Mouse (Mus musculus): ENCODE results near the gene Znfx1.

Gene Znfx1

DNA sequence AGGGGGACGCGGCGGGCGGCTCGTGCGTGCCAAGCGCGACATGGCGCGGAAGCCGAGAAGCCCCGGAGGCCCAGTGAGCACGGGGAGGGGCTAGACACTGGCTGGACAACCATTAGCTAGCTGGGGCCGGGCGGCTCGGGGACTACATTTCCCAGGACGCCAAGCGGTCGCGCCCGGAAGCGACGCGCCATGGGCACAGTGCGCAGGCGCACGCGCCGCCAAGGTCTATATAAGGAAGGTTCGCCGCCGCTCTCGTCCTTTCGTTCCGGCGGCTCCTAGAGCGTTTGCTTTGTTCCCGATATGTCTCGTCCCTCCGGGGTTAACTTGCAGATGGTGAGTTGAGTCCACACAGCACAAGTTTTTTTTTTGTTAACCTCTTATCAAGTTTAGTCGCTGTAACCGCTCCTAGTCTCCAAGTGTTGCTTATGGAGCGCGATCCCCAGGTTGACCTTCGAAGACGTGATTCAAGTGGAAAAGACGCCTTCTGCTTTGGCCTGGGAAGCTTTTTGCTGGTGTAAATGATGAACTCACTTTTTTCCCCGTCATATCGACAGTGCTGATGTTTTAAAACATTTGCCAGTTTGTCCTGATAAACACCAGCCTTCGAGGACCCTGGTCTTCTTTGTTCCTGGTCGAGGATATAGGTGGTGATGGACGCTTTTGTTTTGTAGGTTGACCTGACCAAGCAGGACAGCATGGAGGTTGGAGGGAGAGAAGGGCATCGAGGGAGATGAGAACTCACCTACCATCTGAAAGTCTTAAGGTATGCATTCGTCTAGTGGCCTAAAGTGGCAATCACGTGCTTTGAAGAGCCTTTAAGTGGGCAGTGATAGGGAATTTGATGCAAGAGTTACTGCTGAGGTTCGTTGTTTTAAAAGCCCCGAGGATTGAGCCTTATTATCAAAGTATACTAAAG, at the start of gene Znfx1:
Gene Znfx1 (minus strand): TSS at position 51 of the 916 bp plus-strand sequence.
- DNase-seq (ENCODE audit: low spot score), result peak; percentile 92

DNA sequence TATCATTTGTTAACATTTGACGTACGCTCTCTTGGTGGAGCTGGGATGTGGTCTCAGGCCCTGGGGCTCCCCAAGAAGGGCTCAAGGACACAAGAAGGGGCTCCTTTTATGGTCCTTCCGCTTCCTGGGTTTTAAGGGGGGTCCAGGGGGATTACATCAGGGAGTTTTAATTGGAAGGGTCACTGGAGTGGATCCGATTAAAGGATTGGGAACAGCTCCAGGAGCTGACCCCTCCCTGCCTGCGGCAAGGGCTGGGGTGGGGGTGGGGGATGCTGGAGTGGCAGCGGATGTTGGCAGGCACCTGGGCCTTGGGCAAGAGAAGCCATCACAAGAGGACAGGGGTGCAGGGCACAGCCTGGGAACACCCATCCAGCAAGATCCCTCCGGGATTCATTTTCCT, 49.4 kb upstream of the Znfx1 start:
- DNase-seq (ENCODE audit: low spot score), result no peak

DNA sequence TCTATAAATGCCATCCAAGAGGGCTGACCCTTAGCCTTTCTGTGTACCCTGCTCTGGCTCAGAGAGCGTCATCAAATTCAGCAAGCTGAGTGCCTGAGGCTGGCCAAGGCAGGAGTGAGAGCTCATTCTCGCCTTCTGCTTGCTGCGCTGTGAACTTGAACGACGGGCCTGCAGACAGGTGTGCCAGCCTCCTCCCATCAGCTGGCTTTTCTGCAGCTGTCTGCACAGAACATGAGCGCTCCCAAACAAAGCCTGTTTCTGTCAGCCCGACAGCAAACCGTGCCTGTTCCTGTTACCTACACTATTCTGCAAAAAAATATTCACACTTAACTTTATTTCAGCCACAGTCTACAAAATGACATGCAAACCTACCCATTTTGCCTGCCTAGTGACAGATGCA, 46.7 kb upstream of the Znfx1 start:
- DNase-seq (ENCODE audit: low spot score), result no peak

DNA sequence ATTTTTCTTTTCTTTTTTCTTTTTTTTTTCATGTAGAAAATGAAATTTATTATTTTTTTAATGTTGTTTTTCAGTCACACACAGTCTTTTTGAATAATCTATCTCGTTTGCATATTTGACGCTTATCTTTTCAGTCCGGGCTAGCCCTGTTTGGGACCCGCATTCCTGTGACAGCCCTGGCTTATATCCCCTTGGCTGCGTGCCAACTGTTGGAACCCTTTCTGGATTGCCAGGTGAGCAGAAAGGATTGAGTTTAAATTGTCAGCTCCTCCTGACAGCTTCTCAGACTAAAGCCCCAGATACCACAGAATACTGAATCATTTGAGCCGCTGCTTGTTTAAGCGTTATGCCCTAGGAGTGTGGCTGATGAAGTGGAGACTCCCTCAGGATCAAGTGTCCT, 40.7 kb upstream of the Znfx1 start:
- DNase-seq (ENCODE audit: low spot score), result no peak

- DNase-seq (ENCODE audit: low spot score), result no peak
Observed at GRCm38 (mm10) chr2:167101743-167102441, 39.1 kb upstream of the Znfx1 start.

DNA sequence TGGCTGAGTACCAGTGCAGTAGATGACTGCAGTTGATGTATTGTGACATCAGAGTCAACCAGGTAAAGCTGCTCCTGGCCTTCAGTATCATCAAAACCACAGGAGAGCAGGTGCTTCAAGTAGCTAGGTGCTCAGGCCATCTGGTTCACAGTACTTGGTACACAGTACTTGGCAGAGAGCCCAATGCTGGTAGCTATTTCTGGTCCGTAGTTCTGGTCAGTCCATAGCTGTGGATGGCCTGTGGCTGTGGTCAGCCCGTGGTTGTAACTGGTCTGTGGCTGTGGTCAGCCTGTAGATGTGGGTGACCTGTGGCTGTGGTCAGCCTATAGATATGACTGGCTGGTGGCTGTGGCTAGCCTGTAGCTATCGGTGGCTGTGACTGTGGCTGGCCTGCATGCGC, 31.9 kb upstream of the Znfx1 start:
- no peak for DNase-seq (ENCODE audit: low spot score)

- DNase-seq (ENCODE audit: low spot score), result no peak
Observed at GRCm38 (mm10) chr2:167093171-167093900, 30.5 kb upstream of the Znfx1 start.

DNA sequence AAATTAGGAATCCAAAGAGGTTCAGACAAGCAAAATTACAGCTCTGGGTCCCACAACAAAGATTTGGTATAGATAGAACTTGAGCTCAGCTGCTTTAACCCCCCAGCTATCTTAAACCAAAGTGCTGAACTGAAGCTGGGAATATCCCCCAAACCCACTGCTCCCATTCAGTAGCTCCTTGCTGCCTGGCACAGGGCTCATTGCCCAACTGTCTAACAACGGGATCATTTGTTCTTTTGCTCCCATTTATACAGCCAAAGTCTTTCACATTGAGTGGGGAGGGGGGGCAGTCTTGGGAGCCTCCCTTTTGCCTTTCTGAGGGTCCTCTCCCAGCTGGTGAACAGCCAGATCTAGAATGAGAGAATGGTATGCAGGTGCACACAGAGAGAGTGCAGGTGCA, 27.5 kb upstream of the Znfx1 start:
- no peak for DNase-seq (ENCODE audit: low spot score)

- DNase-seq (ENCODE audit: low spot score), result no peak
Observed at GRCm38 (mm10) chr2:167086836-167087235, 24.0 kb upstream of the Znfx1 start.

GRCm38 (mm10) chr2:167086092-167086491, 23.3 kb upstream of the Znfx1 start:
- DNase-seq (ENCODE audit: low spot score), result no peak

- no peak for DNase-seq (ENCODE audit: low spot score)
Observed at GRCm38 (mm10) chr2:167081639-167082038, 18.8 kb upstream of the Znfx1 start.

GRCm38 (mm10) chr2:167081135-167081534, 18.3 kb upstream of the Znfx1 start:
- DNase-seq (ENCODE audit: low spot score), result no peak

DNA sequence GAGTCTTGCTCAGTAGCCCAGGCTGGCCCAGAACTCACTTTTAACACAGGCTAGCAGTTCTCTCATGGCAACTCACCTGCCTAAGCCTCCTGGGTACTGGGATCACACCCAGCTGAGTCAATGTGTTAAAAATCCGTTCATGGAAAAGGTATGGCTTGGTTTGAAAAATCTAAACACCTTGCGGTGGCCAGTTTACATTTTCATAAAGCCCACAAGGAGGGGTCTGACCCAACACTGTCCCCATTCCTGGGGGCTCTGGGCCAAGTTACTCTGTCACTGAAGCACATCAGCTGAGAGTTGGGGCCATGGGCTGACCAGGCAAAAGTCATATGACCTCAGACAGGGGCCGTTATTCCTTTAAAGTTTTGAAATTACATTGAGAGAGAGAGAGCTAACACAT, 17.6 kb upstream of the Znfx1 start:
- DNase-seq (ENCODE audit: low spot score), result no peak

GRCm38 (mm10) chr2:167079535-167080257, 16.9 kb upstream of the Znfx1 start:
- no peak for DNase-seq (ENCODE audit: low spot score)

DNA sequence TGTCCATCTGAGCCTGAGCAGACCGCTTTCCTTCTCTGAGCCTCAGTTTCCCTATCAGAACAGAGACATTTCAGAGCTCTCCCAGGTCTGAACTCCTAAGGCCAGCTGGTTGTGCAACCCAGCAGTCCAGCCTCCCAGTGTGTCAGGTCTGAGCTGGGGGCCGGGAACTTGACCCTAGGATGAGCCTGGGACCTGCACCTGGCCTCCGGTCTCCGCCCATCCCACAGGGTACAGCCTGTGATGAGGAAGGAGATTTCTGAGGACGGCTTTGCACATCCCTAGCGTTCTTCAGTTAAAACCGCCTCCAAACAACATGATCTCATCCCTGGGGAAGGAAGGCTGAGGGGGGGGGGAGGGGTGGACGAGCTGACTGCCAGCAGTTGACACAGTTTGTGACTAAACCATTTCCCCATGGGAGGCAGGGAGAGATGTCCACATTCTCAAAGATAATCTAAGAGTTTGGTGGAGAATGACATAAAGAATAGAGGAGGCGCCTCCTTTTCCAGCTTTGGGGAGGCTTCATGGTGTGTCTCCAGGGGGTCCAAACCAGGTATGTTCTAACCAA, 16.2 kb upstream of the Znfx1 start:
- no peak for DNase-seq (ENCODE audit: low spot score)

- no peak for DNase-seq (ENCODE audit: low spot score)
Observed at GRCm38 (mm10) chr2:167078486-167078885, 15.7 kb upstream of the Znfx1 start.

- no peak for DNase-seq (ENCODE audit: low spot score)
Observed at GRCm38 (mm10) chr2:167077199-167077962, 14.6 kb upstream of the Znfx1 start.

DNA sequence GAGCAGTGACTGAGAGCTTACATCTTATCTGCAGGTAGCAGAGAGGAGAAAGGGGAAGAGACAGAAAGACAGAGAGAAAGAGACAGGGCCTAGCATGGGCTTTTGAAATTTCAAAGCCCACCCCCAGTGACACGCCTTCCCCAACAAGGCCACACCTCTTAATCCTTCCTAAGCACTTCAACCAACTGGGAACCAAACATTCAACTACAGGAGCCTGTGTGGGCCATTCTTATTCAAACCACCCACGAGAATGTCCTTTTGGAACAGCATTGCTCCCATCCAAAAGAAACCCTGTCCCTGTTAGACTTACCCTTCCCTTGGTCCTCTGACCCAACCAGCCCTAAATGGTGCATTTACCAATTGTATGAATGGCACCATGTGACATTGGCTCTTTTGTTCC, 13.9 kb upstream of the Znfx1 start:
- no peak for DNase-seq (ENCODE audit: low spot score)

DNA sequence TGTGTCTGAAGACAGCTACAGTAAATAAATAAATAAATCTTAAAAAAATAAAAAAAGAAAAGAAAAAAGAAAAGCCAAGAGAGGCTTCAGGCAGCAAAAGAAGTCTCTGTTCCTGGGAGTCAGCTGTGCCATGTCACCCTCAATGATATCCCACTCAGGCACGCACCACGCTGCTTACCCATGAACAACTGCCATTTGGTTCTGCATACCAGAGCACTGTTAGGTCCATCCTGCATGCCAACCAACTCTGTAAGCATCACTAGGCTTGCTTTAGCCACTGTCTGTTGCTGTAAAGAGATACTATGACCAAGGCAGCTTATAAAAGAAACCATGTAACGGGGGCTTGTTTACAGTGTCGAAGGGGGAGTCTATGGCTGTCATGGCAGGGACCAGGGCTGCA, 13.5 kb upstream of the Znfx1 start:
- no peak for DNase-seq (ENCODE audit: low spot score)

DNA sequence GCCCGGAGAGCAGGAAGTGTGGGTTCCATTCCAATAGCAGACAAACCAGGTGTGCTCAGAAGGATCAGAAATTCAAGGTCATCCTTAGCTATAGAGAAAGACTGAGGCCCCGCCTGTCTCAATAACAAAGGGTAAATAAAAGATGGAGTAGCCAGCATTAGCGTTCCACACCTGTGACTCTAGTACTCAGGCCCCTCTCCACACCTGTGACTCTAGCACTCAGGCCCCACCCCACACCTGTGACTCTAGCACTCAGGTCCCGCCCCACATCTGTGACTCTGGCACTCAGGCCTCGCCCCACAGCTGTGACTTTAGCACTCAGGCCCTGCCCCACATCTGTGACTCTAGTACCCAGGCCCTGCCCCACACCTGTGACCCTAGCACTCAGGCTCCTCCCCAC, 11.8 kb upstream of the Znfx1 start:
- DNase-seq (ENCODE audit: low spot score), result no peak
